Mouse (Mus musculus) G1E (cell line): ENCODE measurements around the gene Ap5s1. TPM values are rescaled to one million over a fixed set of nuclear protein-coding genes. Genes with fewer than 3 reads are reported as not detected.

Source experiments
- ATAC-seq: 2 replicates; pipeline ENCODE4 v1.8.0; 2016; ENCODE audit warnings: mild to moderate bottlenecking; ENCODE audit not compliant: insufficient number of reproducible peaks, poor library complexity, low FRiP score, severe bottlenecking; ENCODE audit errors: extremely low read depth
- DNase-seq: peaks from one replicate; pipeline ENCODE4 v3.0.0; 2012; ENCODE audit warnings: low spot score
- H3K27me3 ChIP-seq: 2 replicates; pipeline ENCODE4 v1.6.1; 2012; ENCODE audit warnings: mild to moderate bottlenecking, low read length, inconsistent platforms; ENCODE audit not compliant: insufficient read depth
- H3K36me3 ChIP-seq: replicated peaks from 2 replicates; pipeline ENCODE3; 2012; ENCODE audit warnings: mild to moderate bottlenecking, inconsistent platforms
- H3K4me1 ChIP-seq: 2 replicates; pipeline ENCODE4 v1.6.1; 2012; ENCODE audit warnings: low read depth, low read length, inconsistent platforms, mixed read lengths; ENCODE audit not compliant: insufficient read depth
- H3K4me3 ChIP-seq: 2 replicates; pipeline ENCODE4 v1.5.1; 2012; ENCODE audit warnings: low read depth, mild to moderate bottlenecking, inconsistent platforms, low read length, moderate library complexity, mixed read lengths
- H3K9me3 ChIP-seq: replicated peaks from 2 replicates; pipeline ENCODE4 v1.6.1; 2012; ENCODE audit warnings: inconsistent platforms
- CTCF ChIP-seq: IDR thresholded peaks from 2 replicates; pipeline ENCODE4 v1.5.1; 2012; ENCODE audit warnings: low read depth, low read length, inconsistent platforms, mixed read lengths
- GATA1 ChIP-seq: IDR thresholded peaks from 2 replicates; pipeline ENCODE4 v1.6.1; 2012; ENCODE audit warnings: borderline replicate concordance, low read length, inconsistent platforms, mixed read lengths
- GATA2 ChIP-seq: IDR thresholded peaks from 2 replicates; pipeline ENCODE4 v1.6.1; 2012; ENCODE audit warnings: low read depth, low read length, inconsistent platforms, borderline replicate concordance
- POLR2AphosphoS5 ChIP-seq: IDR thresholded peaks from 2 replicates; pipeline ENCODE4 v1.6.1; 2012; ENCODE audit warnings: low read depth, low read length, inconsistent platforms; ENCODE audit not compliant: insufficient replicate concordance
- TAL1 ChIP-seq: conservative IDR thresholded peaks from 2 replicates; pipeline ENCODE4 v1.6.1; 2012; ENCODE audit warnings: low read depth, low read length, inconsistent platforms, mixed read lengths
- polyA plus RNA-seq: library from polyadenylated mRNA; stranded (reverse); fragments of >175 nt; gene quantifications from 2 replicates; pipeline ENCODE4 v1.2.3, GENCODE M21; 2012
- total RNA-seq, 2 experiments: library from RNA; stranded (forward) in 1 of 2; stranded (reverse) in 1 of 2; fragments of 200-1000 nt in 1 of 2; fragments of >200 nt in 1 of 2; fragmentation: Nextera tagmentation in 1 of 2; gene quantifications; 2 replicates each; pipeline ENCODE4 v1.2.3; 2014 to 2017

Gene Ap5s1
- total and polyA plus RNA-seq, 3 experiments, result 5.1 to 31.3 (median 8.4) TPM

DNA sequence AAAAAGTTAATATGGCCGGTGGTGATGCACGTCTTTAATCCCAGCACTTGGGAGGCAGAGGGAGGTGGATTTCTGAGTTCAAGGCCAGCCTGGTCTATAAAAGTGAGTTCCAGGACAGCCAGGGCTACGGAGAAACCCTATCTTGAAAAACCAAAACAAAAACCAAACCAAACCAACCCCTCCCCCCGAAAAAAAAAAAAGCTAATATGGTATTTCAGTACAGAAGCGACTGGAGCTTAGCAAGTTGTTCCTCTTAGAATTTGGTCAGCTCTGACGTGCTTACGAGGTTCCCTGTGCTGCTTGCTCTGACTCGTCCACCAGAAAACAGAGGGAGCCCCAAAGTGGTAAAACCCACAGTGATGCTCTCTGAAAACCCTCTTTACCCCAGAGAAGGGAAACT is 51.8 kb downstream of the Ap5s1 start:
- TF ChIP-seq GATA2, result no peak
- no peak overlapping the region for H3K4me3 ChIP-seq
- H3K9me3 ChIP-seq, result no peaks in the 10 kb centered on the region
- no peaks in the 10 kb centered on the region for H3K27me3 ChIP-seq
- H3K4me1 ChIP-seq, result peaks cover 42% of the 10 kb centered on the region
- DNase-seq (no peak), ATAC-seq (no peak)
- H3K36me3 ChIP-seq, result no peaks in the 10 kb centered on the region

DNA sequence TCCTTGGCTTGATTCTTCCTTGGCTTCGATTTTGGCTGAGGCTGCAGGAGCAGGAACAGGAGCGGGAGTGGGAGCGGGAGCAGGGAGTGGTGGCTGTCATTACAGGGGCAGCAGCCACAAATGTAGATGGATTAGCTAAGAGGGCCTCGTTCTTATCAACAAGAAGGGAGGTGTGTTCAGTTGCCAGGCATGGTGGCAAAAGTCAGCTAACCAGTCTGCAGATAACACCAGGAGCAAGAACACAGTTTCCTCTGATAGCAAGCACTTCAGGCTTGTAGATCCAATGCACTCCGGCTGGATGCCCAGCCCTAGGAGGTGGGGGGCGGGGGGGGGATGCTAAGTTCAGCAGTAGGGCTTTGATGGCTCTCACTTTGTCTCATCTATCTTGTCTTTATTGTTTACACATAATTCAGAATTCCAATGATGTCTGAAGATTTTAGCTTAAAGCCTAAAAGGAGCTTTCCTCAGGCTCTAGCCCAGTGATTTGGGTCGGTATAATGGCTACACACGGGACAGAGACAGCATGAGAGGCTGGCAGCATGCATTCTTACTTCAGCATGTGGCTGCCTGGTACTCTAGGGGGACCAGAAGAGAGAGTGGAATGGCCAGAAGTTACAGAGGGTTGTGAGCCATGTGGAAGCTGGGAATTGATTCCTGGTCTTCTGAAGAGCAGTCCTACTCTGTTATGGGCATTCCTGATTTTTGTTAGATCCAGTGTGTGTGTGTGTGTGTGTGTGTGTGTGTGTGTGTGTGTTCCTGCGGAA is 53.8 kb downstream of the Ap5s1 start:
- Histone ChIP-seq H3K36me3 (peaks cover 14% of the 10 kb centered on the region), H3K4me1 (peaks cover 44% of the 10 kb centered on the region), H3K27me3 (no peaks in the 10 kb centered on the region), H3K4me3 (no peak overlapping the region), H3K9me3 (no peaks in the 10 kb centered on the region)
- TF ChIP-seq GATA1 (no peak), TAL1 (no peak), GATA2 (no peak), CTCF (no peak), POLR2AphosphoS5 (no peak)
- DNase-seq (no peak), ATAC-seq (no peak)

DNA sequence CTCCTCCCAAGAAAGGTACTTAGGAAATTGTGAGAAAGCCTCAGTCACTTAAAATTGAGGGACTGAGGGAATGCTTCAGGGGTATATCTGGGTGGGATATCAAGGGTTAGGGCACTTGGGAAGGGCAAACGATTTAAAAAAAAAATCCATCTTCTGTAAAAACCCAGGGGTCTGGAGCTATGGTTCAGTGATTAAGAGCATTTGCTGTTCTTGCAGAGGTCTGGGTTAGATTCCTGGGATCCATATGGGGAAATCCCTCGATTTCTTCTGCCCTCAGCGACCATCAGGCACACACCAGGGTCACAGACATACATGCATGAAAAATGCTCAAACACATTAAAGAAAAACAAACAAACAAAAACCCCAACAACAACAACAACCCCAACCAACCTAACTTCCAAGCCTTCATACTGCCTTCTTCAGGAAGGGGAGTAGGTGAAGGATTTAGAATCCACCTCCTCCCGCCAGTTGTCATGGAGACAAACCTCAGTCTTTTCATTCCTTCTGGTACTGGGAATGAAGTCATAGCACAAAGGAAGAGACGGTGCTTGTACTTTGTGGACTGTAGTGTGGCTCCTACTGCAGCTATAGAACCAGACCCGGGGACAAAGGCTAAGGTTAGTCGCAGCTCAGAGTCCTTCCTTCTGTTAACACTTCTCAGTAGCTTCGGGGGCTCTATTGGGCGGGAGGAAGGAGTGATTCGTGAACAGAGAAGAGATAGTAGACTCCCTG is 54.8 kb downstream of the Ap5s1 start:
- no peaks in the 10 kb centered on the region for H3K9me3 ChIP-seq
- peak overlapping the region; percentile 84 for H3K4me3 ChIP-seq
- H3K36me3 ChIP-seq, result peaks cover 17% of the 10 kb centered on the region
- peaks cover 43% of the 10 kb centered on the region for H3K4me1 ChIP-seq
- TF ChIP-seq CTCF (no peak), GATA2 (no peak), POLR2AphosphoS5 (no peak), TAL1 (no peak)
- H3K27me3 ChIP-seq, result no peaks in the 10 kb centered on the region
- 0 out of 2 replicates have a peak, but pooled peaks have one; percentile 2 for ATAC-seq
- DNase-seq, result no peak

DNA sequence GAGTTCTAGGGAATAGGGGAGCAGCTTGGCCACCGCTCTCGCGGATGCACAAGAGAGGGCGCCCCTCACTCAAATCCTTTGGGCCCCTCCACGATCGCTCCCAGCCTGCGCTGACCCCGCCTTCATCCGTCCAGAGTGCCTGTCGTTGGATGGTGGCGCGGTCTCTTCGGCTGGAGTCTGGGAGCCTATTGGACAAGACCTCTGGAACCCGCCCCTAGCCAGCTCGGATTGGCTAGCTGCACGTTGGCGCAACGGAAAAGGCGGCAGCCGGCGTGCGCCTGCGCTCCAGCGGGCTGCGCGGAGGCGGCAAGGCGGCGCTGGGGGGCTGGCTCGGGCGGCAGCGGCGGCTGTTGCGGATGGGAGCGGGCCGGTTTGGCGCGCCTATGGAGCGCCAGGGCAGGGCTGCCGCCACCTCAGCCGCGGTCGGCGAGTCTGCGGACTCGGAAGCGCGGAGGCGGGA is 55.4 kb downstream of the Ap5s1 start, which contains the start of gene Pank2:
Gene Pank2, plus strand, starts transcription at position 283 of the 460 bp plus-strand sequence.
- TF ChIP-seq GATA1 (no peak), POLR2AphosphoS5 (no peak), TAL1 (no peak), CTCF (no peak), GATA2 (no peak)
- DNase-seq, result peak; percentile 97
- Histone ChIP-seq H3K36me3 (peaks cover 20% of the 10 kb centered on the region), H3K9me3 (no peaks in the 10 kb centered on the region), H3K4me1 (peaks cover 41% of the 10 kb centered on the region), H3K4me3 (peak within 1 kb of the TSS; percentile 84), H3K27me3 (no peaks in the 10 kb centered on the region)
- ATAC-seq, result peak; percentile 99

Other genes starting within 250 kb of the Ap5s1 start
- gene Gfra4, start 164.0 kb upstream of the Ap5s1 start, total RNA-seq (2014; fragmentation: Nextera tagmentation), result not detected in 2 replicates
- not detected in 2 replicates for gene Gfra4, start 164.0 kb upstream of the Ap5s1 start, total RNA-seq (2017)
- gene Gfra4, start 164.0 kb upstream of the Ap5s1 start, polyA plus RNA-seq, result not detected in 2 replicates
- gene Adam33, start 143.3 kb upstream of the Ap5s1 start, total RNA-seq (2014; fragmentation: Nextera tagmentation), result not detected in 2 replicates
- gene Adam33, start 143.3 kb upstream of the Ap5s1 start, total RNA-seq (2017), result 0.06 and 0.27 TPM in 2 replicates
- not detected in 2 replicates for gene Adam33, start 143.3 kb upstream of the Ap5s1 start, polyA plus RNA-seq
- gene Siglec1, start 120.3 kb upstream of the Ap5s1 start, total RNA-seq (2014; fragmentation: Nextera tagmentation), result not detected in 2 replicates
- 0.06 and 0.16 TPM in 2 replicates for gene Siglec1, start 120.3 kb upstream of the Ap5s1 start, total RNA-seq (2017)
- not detected in 2 replicates for gene Siglec1, start 120.3 kb upstream of the Ap5s1 start, polyA plus RNA-seq
- gene Hspa12b, start 79.8 kb upstream of the Ap5s1 start, total RNA-seq (2014; fragmentation: Nextera tagmentation), result 0.83 and 0.98 TPM in 2 replicates
- 1.8 and 2.2 TPM in 2 replicates for gene Hspa12b, start 79.8 kb upstream of the Ap5s1 start, total RNA-seq (2017)
- gene Hspa12b, start 79.8 kb upstream of the Ap5s1 start, polyA plus RNA-seq, result 2.9 TPM in 2 replicates
- gene Gm11037, start 73.6 kb upstream of the Ap5s1 start, total RNA-seq (2014; fragmentation: Nextera tagmentation), result not detected in 2 replicates
- gene Gm11037, start 73.6 kb upstream of the Ap5s1 start, total RNA-seq (2017), result not detected in 2 replicates
- gene Gm11037, start 73.6 kb upstream of the Ap5s1 start, polyA plus RNA-seq, result not detected in 2 replicates
- gene 1700037H04Rik, start 47.0 kb upstream of the Ap5s1 start, total RNA-seq (2014; fragmentation: Nextera tagmentation), result 81.9 and 98.7 TPM in 2 replicates
- 28.1 and 30.2 TPM in 2 replicates for gene 1700037H04Rik, start 47.0 kb upstream of the Ap5s1 start, total RNA-seq (2017)
- 155 and 173 TPM in 2 replicates for gene 1700037H04Rik, start 47.0 kb upstream of the Ap5s1 start, polyA plus RNA-seq
- gene Cenpb, start 27.0 kb upstream of the Ap5s1 start, total RNA-seq (2014; fragmentation: Nextera tagmentation), result 4.5 and 5.6 TPM in 2 replicates
- 7.4 and 8.6 TPM in 2 replicates for gene Cenpb, start 27.0 kb upstream of the Ap5s1 start, total RNA-seq (2017)
- gene Cenpb, start 27.0 kb upstream of the Ap5s1 start, polyA plus RNA-seq, result 29.5 and 35.4 TPM in 2 replicates
- gene Cdc25b, start 20.1 kb upstream of the Ap5s1 start, total RNA-seq (2014; fragmentation: Nextera tagmentation), result 14.0 and 85.9 TPM in 2 replicates
- 12.6 and 14.2 TPM in 2 replicates for gene Cdc25b, start 20.1 kb upstream of the Ap5s1 start, total RNA-seq (2017)
- gene Cdc25b, start 20.1 kb upstream of the Ap5s1 start, polyA plus RNA-seq, result 6.0 and 7.0 TPM in 2 replicates
- 5.6 TPM in 1 of 2 replicates, not detected in the other for gene Spef1, start 19.8 kb upstream of the Ap5s1 start, total RNA-seq (2014; fragmentation: Nextera tagmentation)
- gene Spef1, start 19.8 kb upstream of the Ap5s1 start, total RNA-seq (2017), result 1.4 and 1.9 TPM in 2 replicates
- gene Spef1, start 19.8 kb upstream of the Ap5s1 start, polyA plus RNA-seq, result 0.75 and 0.78 TPM in 2 replicates
- 18.8 and 21.2 TPM in 2 replicates for gene Mavs, start 27.0 kb downstream of the Ap5s1 start, total RNA-seq (2014; fragmentation: Nextera tagmentation)
- 12.2 and 13.9 TPM in 2 replicates for gene Mavs, start 27.0 kb downstream of the Ap5s1 start, total RNA-seq (2017)
- 2.3 and 5.6 TPM in 2 replicates for gene Mavs, start 27.0 kb downstream of the Ap5s1 start, polyA plus RNA-seq
- gene Pank2, start 55.4 kb downstream of the Ap5s1 start, total RNA-seq (2014; fragmentation: Nextera tagmentation), result 79.5 and 101 TPM in 2 replicates
- 53.3 and 57.4 TPM in 2 replicates for gene Pank2, start 55.4 kb downstream of the Ap5s1 start, total RNA-seq (2017)
- 14.9 and 22.6 TPM in 2 replicates for gene Pank2, start 55.4 kb downstream of the Ap5s1 start, polyA plus RNA-seq
- gene Rnf24, start 145.8 kb downstream of the Ap5s1 start, total RNA-seq (2014; fragmentation: Nextera tagmentation), result 0.29 and 1.2 TPM in 2 replicates
- gene Rnf24, start 145.8 kb downstream of the Ap5s1 start, total RNA-seq (2017), result 0.93 and 1.8 TPM in 2 replicates
- gene Rnf24, start 145.8 kb downstream of the Ap5s1 start, polyA plus RNA-seq, result 0.44 and 0.69 TPM in 2 replicates